Mouse (Mus musculus): ENCODE measurements around the gene Ctrc.

DNA sequence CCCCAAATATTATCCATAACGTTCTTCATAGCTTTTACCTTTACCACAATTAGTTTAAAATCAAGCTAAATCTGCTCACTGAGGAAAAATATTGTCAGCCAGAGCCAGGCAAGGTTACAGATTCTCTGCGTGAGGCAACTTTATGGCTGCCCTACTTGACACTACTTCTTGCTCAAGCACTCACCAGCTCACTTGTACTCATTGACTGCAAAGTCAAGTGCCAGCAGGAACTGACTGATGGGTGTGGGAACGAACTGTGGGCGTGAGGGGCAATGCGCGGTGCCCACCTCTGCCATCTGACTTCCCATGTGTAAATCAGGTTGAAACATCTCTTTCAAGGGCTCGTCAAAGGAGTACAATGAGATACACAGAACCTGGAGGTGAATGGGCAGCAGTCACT is 58.7 kb downstream of the Ctrc start:
- TF ChIP-seq CTCF (IDR thresholded peaks at IDR 0.05; ENCODE audit: insufficient read depth, low read length) (no peak), POLR2A (IDR thresholded peaks at IDR 0.05; ENCODE audit: borderline replicate concordance, extremely low read depth, low read depth, low read length) (no peak)
